Mouse (Mus musculus) embryo, embryonic 10 days (tissue): ENCODE results near the gene Cpeb4.
"Not testable (repeated sequence)": the region's sequence is repeated elsewhere in the genome, so short reads cannot be mapped to it uniquely, and the experiment has no call there.

Source experiments
- DNase-seq: peaks from one replicate; pipeline ENCODE4 v3.0.0-alpha.2; 2015; ENCODE audit warnings: low spot score

The Cpeb4 gene

GRCm38 (mm10) chr11:31871911-31872310 is at the start of gene Cpeb4:
Gene Cpeb4 (plus strand): TSS chr11:31872211.
- DNase-seq: no peak

- no peak for DNase-seq
Observed at GRCm38 (mm10) chr11:31822556-31822955, 49.5 kb upstream of the Cpeb4 start.

- no peak for DNase-seq
Observed at GRCm38 (mm10) chr11:31823513-31823912, 48.5 kb upstream of the Cpeb4 start.

- DNase-seq: no peak
Observed at GRCm38 (mm10) chr11:31824504-31825166, 47.4 kb upstream of the Cpeb4 start.

- peak; percentile 56 for DNase-seq
Observed at GRCm38 (mm10) chr11:31828011-31828770, 43.8 kb upstream of the Cpeb4 start.

- DNase-seq: no peak
Observed at GRCm38 (mm10) chr11:31828771-31829072, 43.3 kb upstream of the Cpeb4 start.

- no peak for DNase-seq
Observed at GRCm38 (mm10) chr11:31830213-31831151, 41.5 kb upstream of the Cpeb4 start.

GRCm38 (mm10) chr11:31831451-31831850 is 40.6 kb upstream of the Cpeb4 start:
- no peak for DNase-seq

GRCm38 (mm10) chr11:31831983-31832382 is 40.0 kb upstream of the Cpeb4 start:
- no peak for DNase-seq

- no peak for DNase-seq
Observed at GRCm38 (mm10) chr11:31832439-31832980, 39.5 kb upstream of the Cpeb4 start.

- DNase-seq: no peak
Observed at GRCm38 (mm10) chr11:31833506-31833905, 38.5 kb upstream of the Cpeb4 start.

GRCm38 (mm10) chr11:31835352-31835751 is 36.7 kb upstream of the Cpeb4 start:
- DNase-seq: no peak

- DNase-seq: no peak
Observed at GRCm38 (mm10) chr11:31837243-31837642, 34.8 kb upstream of the Cpeb4 start.

GRCm38 (mm10) chr11:31837753-31838152 is 34.3 kb upstream of the Cpeb4 start:
- DNase-seq: no peak

GRCm38 (mm10) chr11:31838442-31839083 is 33.4 kb upstream of the Cpeb4 start:
- no peak for DNase-seq

- DNase-seq: no peak
Observed at GRCm38 (mm10) chr11:31839084-31839460, 32.9 kb upstream of the Cpeb4 start.

GRCm38 (mm10) chr11:31842171-31842959 is 29.6 kb upstream of the Cpeb4 start:
- no peak for DNase-seq

GRCm38 (mm10) chr11:31843177-31843833 is 28.7 kb upstream of the Cpeb4 start:
- no peak for DNase-seq

GRCm38 (mm10) chr11:31843834-31844188 is 28.2 kb upstream of the Cpeb4 start:
- DNase-seq: peak; percentile 38

GRCm38 (mm10) chr11:31845111-31845510 is 26.9 kb upstream of the Cpeb4 start:
- DNase-seq: not testable (repeated sequence)
